In genomic region chr6:51508750-51509648, GRCm38 (mm10) we compare ENCODE assay signal across 8 mouse cellular contexts. TPM values are rescaled to one million over a fixed set of nuclear protein-coding genes. Genes with fewer than 3 reads are reported as not detected.
DNase-seq lines count a peak whose midpoint lies in the region; ATAC-seq and TF ChIP-seq lines count a peak whose summit lies in the region.

No protein-coding gene starts in this region.

- peak overlapping the region; percentile 52 for H3K4me2 ChIP-seq in forebrain, embryonic 16.5 days (ENCODE audit: low read length)
- H3K4me2 ChIP-seq in lung, embryonic 14.5 days = peak overlapping the region; percentile 60

- peak; percentile 84 for TF ChIP-seq CTCF in ES-Bruce4 (IDR thresholded peaks at IDR 0.05; ENCODE audit: low read depth, low read length)
- peak; percentile 77 for TF ChIP-seq CTCF in lung, embryonic 14.5 days (IDR thresholded peaks at IDR 0.05; ENCODE audit: low read depth)

- WGBS in forebrain, embryonic 16.5 days = 28% methylated on average over 18 of the region's 18 CpGs
- 22% methylated on average over 18 of the region's 18 CpGs for WGBS in lung, embryonic 14.5 days

- no peak for TF ChIP-seq POLR2A in ES-Bruce4 (IDR thresholded peaks at IDR 0.05; ENCODE audit: insufficient read depth, low read length)

- intact Hi-C loops in heart, postnatal 36 days (cut with DNase I) = loop anchor here (2.0 kb wide), 1 partner anchor 124 kb away; no protein-coding TSS in a partner anchor

- H3K27ac ChIP-seq in ES-Bruce4 (ENCODE audit: insufficient read depth, low read length) = no peak overlapping the region
- H3K27ac ChIP-seq in forebrain, embryonic 16.5 days (ENCODE audit: low read length) = no peak overlapping the region; the same call in 1 of the 2 replicates
- H3K27ac ChIP-seq in lung, embryonic 14.5 days (ENCODE audit: low read depth) = no peak overlapping the region

- H3K36me3 ChIP-seq in ES-Bruce4 (ENCODE audit: control insufficient read depth, insufficient read depth, low read length, poor library complexity, severe bottlenecking) = no peaks in the 10 kb centered on the region
- no peaks in the 10 kb centered on the region for H3K36me3 ChIP-seq in forebrain, embryonic 16.5 days (ENCODE audit: control insufficient read depth, insufficient read depth)
- H3K36me3 ChIP-seq in lung, embryonic 14.5 days (ENCODE audit: insufficient read depth) = no peaks in the 10 kb centered on the region

- H3K4me1 ChIP-seq in ES-Bruce4 (ENCODE audit: control insufficient read depth, insufficient read depth, low read length) = peaks cover 2% of the 10 kb centered on the region
- H3K4me1 ChIP-seq in forebrain, embryonic 16.5 days (replicated peaks; ENCODE audit: control insufficient read depth, insufficient read depth, low read length) = peaks cover 5% of the 10 kb centered on the region
- no peaks in the 10 kb centered on the region for H3K4me1 ChIP-seq in lung, embryonic 14.5 days (ENCODE audit: insufficient read depth)

- H3K9ac ChIP-seq in ES-Bruce4 (ENCODE audit: low read depth, poor library complexity, severe bottlenecking) = no peak overlapping the region
- peak overlapping the region; percentile 48 for H3K9ac ChIP-seq in forebrain, embryonic 16.5 days (replicated peaks; ENCODE audit: low read depth, low read length)
- H3K9ac ChIP-seq in lung, embryonic 14.5 days = peak overlapping the region; percentile 30; the same call in 1 of the 2 replicates

- ATAC-seq in forebrain, embryonic 16.5 days = peak; percentile 82
- ATAC-seq in lung, embryonic 14.5 days (ENCODE audit: insufficient read depth) = no peak

- TF ChIP-seq EP300 in ES-Bruce4 (IDR thresholded peaks at IDR 0.05; ENCODE audit: insufficient read depth, low read depth, low read length) = 0 out of 2 replicates have a peak, but pooled peaks have one; percentile 48

- peak; percentile 70 for DNase-seq in cerebellum, adult 11 months
- DNase-seq in heart, postnatal 36 days = peak; percentile 72 to 84
- DNase-seq in layer of hippocampus, adult 8-10 months (ENCODE audit: low spot score in 2 of 2) = peak; percentile 51 to 71
- DNase-seq in lung, embryonic 14.5 days = peak; percentile 89
- DNase-seq in ovary, adult 18-20 months (ENCODE audit: low spot score) = peak; percentile 27
- DNase-seq in thymus, adult 18-20 months = peak; percentile 39 to 56

- no peaks in the 10 kb centered on the region for H3K9me3 ChIP-seq in ES-Bruce4 (replicated peaks; ENCODE audit: control insufficient read depth, insufficient read depth, low read length, poor library complexity, severe bottlenecking)
- H3K9me3 ChIP-seq in forebrain, embryonic 16.5 days (ENCODE audit: control insufficient read depth, low read length) = no peaks in the 10 kb centered on the region
- H3K9me3 ChIP-seq in lung, embryonic 14.5 days (ENCODE audit: low read depth, low read length) = no peaks in the 10 kb centered on the region

- no peak overlapping the region for H3K4me3 ChIP-seq in ES-Bruce4 (ENCODE audit: low read depth, low read length)
- peak overlapping the region; percentile 40 for H3K4me3 ChIP-seq in forebrain, embryonic 16.5 days (replicated peaks; ENCODE audit: low read length)
- peak overlapping the region; percentile 24 for H3K4me3 ChIP-seq in lung, embryonic 14.5 days (ENCODE audit: low read depth, low read length)

- H3K27me3 ChIP-seq in ES-Bruce4 (ENCODE audit: control insufficient read depth, insufficient read depth, low read length, poor library complexity, severe bottlenecking) = no peaks in the 10 kb centered on the region
- H3K27me3 ChIP-seq in forebrain, embryonic 16.5 days (replicated peaks; ENCODE audit: control insufficient read depth, insufficient read depth, low read length) = no peaks in the 10 kb centered on the region
- H3K27me3 ChIP-seq in lung, embryonic 14.5 days (ENCODE audit: insufficient read depth, low read length) = no peaks in the 10 kb centered on the region

RNA-seq across cellular contexts. Expression of gene Snx10, which starts 14.7 kb away (rescaled TPM):
- polyA plus RNA-seq in ES-Bruce4 (2011; ENCODE audit: insufficient read depth, insufficient read length, low read depth, missing spikeins) = 79.2 and 87.2 TPM in 2 replicates
- polyA plus RNA-seq in forebrain, embryonic 16.5 days (2015; fragmentation: Nextera tagmentation; extraction: Ambion mirVana) = 61.6 and 70.5 TPM in 2 replicates
- 10 to 100 TPM; 11.7 to 12.6 TPM for total RNA-seq in heart, postnatal 36 days (2021)
- total RNA-seq in layer of hippocampus, adult 8-10 months (2022) = 100 to 1,000 TPM in 3 of 4 experiments, 10 to 100 TPM in 1; 95.0 to 117 (median 110) TPM
- polyA plus RNA-seq in lung, embryonic 14.5 days (2014; fragmentation: Nextera tagmentation; extraction: Ambion mirVana) = 11.3 and 14.2 TPM in 2 replicates

RNA-seq across cellular contexts. Expression of gene Cbx3, which starts 38.8 kb away (rescaled TPM):
- 341 and 361 TPM in 2 replicates for polyA plus RNA-seq in ES-Bruce4 (2011; ENCODE audit: insufficient read depth, insufficient read length, low read depth, missing spikeins)
- 537 and 587 TPM in 2 replicates for polyA plus RNA-seq in forebrain, embryonic 16.5 days (2015; fragmentation: Nextera tagmentation; extraction: Ambion mirVana)
- total RNA-seq in heart, postnatal 36 days (2021) = 10 to 100 TPM; 61.7 to 69.7 TPM
- 100 to 1,000 TPM; 129 to 143 (median 138) TPM for total RNA-seq in layer of hippocampus, adult 8-10 months (2022)
- polyA plus RNA-seq in lung, embryonic 14.5 days (2014; fragmentation: Nextera tagmentation; extraction: Ambion mirVana) = 563 and 591 TPM in 2 replicates

RNA-seq across cellular contexts. Expression of gene Hnrnpa2b1, which starts 39.3 kb away (rescaled TPM):
- 1,450 and 1,538 TPM in 2 replicates for polyA plus RNA-seq in ES-Bruce4 (2011; ENCODE audit: insufficient read depth, insufficient read length, low read depth, missing spikeins)
- polyA plus RNA-seq in forebrain, embryonic 16.5 days (2015; fragmentation: Nextera tagmentation; extraction: Ambion mirVana) = 1,940 and 1,995 TPM in 2 replicates
- total RNA-seq in heart, postnatal 36 days (2021) = 100 to 1,000 TPM; 408 to 439 TPM
- 100 to 1,000 TPM; 429 to 500 (median 469) TPM for total RNA-seq in layer of hippocampus, adult 8-10 months (2022)
- 1,221 and 1,233 TPM in 2 replicates for polyA plus RNA-seq in lung, embryonic 14.5 days (2014; fragmentation: Nextera tagmentation; extraction: Ambion mirVana)

Comparison
In these comparisons a context has a peak if more than half of its experiments do, and no peak if none do; other contexts are left out.
1. DNase-seq: peak in every context shown above with its lines; median percentile 89 in lung, embryonic 14.5 days; 78 in heart, postnatal 36 days; 70 in cerebellum, adult 11 months; 61 in layer of hippocampus, adult 8-10 months; 48 in thymus, adult 18-20 months; 27 in ovary, adult 18-20 months.